Mouse (Mus musculus): ENCODE measurements at regions not wholly inside any gene's neighbourhood (a gene's known extent, or its start where the extent isn't known, plus 50 kb on each side); places are given as distances from the start of the nearest gene placed in this dataset.
A peak's percentile ranks its signal among the peaks of the same experiment; 100 is the strongest.

DNA sequence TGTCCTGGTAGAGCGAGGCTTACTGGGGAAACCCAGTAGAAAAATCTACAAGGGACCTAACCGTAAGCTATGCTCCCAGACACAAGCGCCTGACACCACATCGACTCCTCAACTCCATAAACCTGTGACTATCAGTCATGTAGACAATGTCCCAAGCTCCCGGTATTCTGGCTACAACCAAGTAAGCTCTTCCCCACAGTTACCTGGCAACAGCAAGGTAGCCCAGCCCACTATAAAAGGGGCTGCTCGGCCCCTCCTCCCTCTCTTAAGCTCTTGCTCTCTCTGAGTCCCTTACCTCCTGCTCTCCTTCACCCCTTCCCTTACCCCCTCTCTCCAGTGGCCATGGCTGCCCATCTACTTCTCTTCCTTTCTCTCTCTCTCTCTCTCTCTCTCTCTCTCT, 178.4 kb upstream of the Ercc4 start:
- no peak overlapping the region for H3K4me3 ChIP-seq (ENCODE audit: insufficient read depth, low read depth, low read length)
- WGBS, result 85% methylated on average over 6 of the region's 6 CpGs

DNA sequence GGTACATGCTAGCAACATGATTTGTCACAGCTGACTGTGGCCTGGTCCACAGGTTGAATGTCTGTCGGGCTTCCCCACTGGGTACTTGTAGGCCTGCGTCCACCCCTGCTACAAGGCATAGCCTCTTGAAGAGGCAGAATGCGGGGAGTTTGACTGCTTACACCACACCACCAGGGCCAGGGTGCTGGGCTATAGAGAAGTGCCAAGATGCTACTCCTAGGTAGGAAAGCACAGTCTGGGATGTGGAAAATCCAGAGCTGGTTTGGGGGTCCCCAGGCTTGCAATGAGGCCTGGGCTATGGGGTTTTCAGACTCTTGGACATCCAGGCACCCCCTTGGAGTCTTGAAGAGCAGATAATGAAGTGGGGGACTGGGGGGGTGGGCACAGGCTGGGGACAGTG, 176.5 kb upstream of the Ercc4 start:
- Histone ChIP-seq H3K4me3 (ENCODE audit: insufficient read depth, low read depth, low read length) (no peak overlapping the region), H3K4me1 (ENCODE audit: control insufficient read depth, insufficient read depth, low read length) (no peaks in the 10 kb centered on the region), H3K27ac (ENCODE audit: insufficient read depth, low read depth, low read length) (no peak overlapping the region), H3K27me3 (replicated peaks; ENCODE audit: control insufficient read depth, insufficient read depth, low read length) (no peaks in the 10 kb centered on the region), H3K36me3 (ENCODE audit: control insufficient read depth, insufficient read depth, low read length) (no peaks in the 10 kb centered on the region)
- DNase-seq, result no peak
- WGBS, result 96% methylated on average over 3 of the region's 3 CpGs
- TF ChIP-seq CTCF (conservative IDR thresholded peaks at IDR 0.05; ENCODE audit: insufficient read depth, insufficient read length, low read depth, low read length) (no peak), POLR2A (IDR thresholded peaks at IDR 0.05; ENCODE audit: low read depth, low read length) (no peak)

More for the DNA sequence above, 178.4 kb upstream of the Ercc4 start:
- Histone ChIP-seq H3K27ac (ENCODE audit: insufficient read depth, low read depth, low read length) (no peak overlapping the region), H3K27me3 (replicated peaks; ENCODE audit: control insufficient read depth, insufficient read depth, low read length) (no peaks in the 10 kb centered on the region), H3K36me3 (ENCODE audit: control insufficient read depth, insufficient read depth, low read length) (no peaks in the 10 kb centered on the region), H3K4me1 (ENCODE audit: control insufficient read depth, insufficient read depth, low read length) (no peaks in the 10 kb centered on the region)
- no peak for DNase-seq
- TF ChIP-seq CTCF (conservative IDR thresholded peaks at IDR 0.05; ENCODE audit: insufficient read depth, insufficient read length, low read depth, low read length), result no peak
- TF ChIP-seq POLR2A (IDR thresholded peaks at IDR 0.05; ENCODE audit: low read depth, low read length), result no peak

DNA sequence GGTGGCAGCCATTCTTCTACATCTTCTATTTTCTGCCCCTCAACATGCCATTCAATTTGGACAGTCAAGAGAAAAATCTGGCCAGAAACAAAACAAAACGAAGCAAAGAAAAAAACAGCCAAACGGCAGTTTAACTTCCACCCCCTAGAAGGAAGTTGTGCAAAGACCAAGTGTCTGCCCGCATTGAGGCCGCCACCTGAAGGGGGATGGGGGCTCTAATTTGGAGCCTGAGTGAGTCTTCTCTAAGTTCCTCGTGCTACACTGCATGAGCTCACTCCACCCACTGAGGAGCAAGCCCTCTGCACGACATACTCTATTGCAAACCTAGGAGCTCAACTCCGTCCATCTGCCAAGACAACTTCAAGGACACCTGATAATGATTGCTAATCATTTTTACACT, 174.9 kb upstream of the Ercc4 start:
- H3K4me1 ChIP-seq (ENCODE audit: control insufficient read depth, insufficient read depth, low read length), result no peaks in the 10 kb centered on the region
- DNase-seq, result no peak
- H3K4me3 ChIP-seq (ENCODE audit: insufficient read depth, low read depth, low read length), result no peak overlapping the region
- TF ChIP-seq POLR2A (IDR thresholded peaks at IDR 0.05; ENCODE audit: low read depth, low read length) (no peak), CTCF (conservative IDR thresholded peaks at IDR 0.05; ENCODE audit: insufficient read depth, insufficient read length, low read depth, low read length) (no peak)
- H3K27me3 ChIP-seq (replicated peaks; ENCODE audit: control insufficient read depth, insufficient read depth, low read length), result no peaks in the 10 kb centered on the region
- no peak overlapping the region for H3K27ac ChIP-seq (ENCODE audit: insufficient read depth, low read depth, low read length)
- H3K36me3 ChIP-seq (ENCODE audit: control insufficient read depth, insufficient read depth, low read length), result no peaks in the 10 kb centered on the region
- 71% methylated on average over 7 of the region's 7 CpGs for WGBS

DNA sequence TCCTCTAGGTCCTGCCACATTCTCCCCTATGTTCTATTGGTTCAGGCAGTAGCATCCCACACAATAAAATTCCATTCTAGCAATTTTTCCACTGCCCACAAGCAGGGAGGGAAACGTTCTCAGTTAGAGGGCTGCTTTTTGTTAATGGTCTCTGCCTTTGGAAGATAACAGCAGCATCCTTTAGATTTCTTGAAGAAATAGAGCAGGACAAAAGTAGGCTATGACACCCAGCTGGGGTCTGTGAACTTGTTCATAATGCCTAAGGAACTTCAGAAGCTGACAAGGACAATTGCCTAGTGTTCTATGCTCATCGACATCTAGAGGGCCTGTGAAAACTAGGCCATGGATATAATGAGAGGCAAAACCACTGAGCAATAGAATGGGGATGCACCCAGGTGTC, 174.2 kb upstream of the Ercc4 start:
- WGBS, result 65% methylated on average over 2 of the region's 2 CpGs
- no peak for DNase-seq
- Histone ChIP-seq H3K4me1 (ENCODE audit: control insufficient read depth, insufficient read depth, low read length) (no peaks in the 10 kb centered on the region), H3K27ac (ENCODE audit: insufficient read depth, low read depth, low read length) (no peak overlapping the region), H3K4me3 (ENCODE audit: insufficient read depth, low read depth, low read length) (no peak overlapping the region), H3K27me3 (replicated peaks; ENCODE audit: control insufficient read depth, insufficient read depth, low read length) (no peaks in the 10 kb centered on the region), H3K36me3 (ENCODE audit: control insufficient read depth, insufficient read depth, low read length) (no peaks in the 10 kb centered on the region)
- TF ChIP-seq POLR2A (IDR thresholded peaks at IDR 0.05; ENCODE audit: low read depth, low read length), result no peak
- no peak for TF ChIP-seq CTCF (conservative IDR thresholded peaks at IDR 0.05; ENCODE audit: insufficient read depth, insufficient read length, low read depth, low read length)

DNA sequence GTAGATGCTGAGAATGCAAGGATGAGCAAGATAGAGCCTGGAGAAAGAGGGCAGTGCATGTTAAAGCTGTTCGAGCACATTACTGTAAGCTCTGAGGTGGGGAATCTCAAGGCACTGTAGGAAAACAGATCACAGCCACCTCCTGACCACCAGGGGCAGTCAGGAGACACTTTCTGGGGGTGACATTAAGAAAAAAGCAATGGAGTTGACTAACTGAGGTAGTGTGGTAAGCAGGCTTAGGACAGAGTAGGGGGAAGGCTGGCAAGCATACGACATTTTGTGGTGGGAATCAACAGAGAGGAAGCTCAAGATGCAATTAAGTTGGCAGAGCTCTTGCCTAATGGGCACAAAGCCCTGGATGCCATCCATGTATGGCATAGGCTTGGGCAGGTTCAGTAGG, 172.9 kb upstream of the Ercc4 start:
- Histone ChIP-seq H3K27ac (ENCODE audit: insufficient read depth, low read depth, low read length) (no peak overlapping the region), H3K4me3 (ENCODE audit: insufficient read depth, low read depth, low read length) (no peak overlapping the region), H3K27me3 (replicated peaks; ENCODE audit: control insufficient read depth, insufficient read depth, low read length) (no peaks in the 10 kb centered on the region), H3K36me3 (ENCODE audit: control insufficient read depth, insufficient read depth, low read length) (no peaks in the 10 kb centered on the region), H3K4me1 (ENCODE audit: control insufficient read depth, insufficient read depth, low read length) (no peaks in the 10 kb centered on the region)
- no peak for DNase-seq
- TF ChIP-seq POLR2A (IDR thresholded peaks at IDR 0.05; ENCODE audit: low read depth, low read length) (no peak), CTCF (conservative IDR thresholded peaks at IDR 0.05; ENCODE audit: insufficient read depth, insufficient read length, low read depth, low read length) (no peak; the same call in 1 of the 2 replicates)
- WGBS, result 78% methylated on average over 2 of the region's 2 CpGs

DNA sequence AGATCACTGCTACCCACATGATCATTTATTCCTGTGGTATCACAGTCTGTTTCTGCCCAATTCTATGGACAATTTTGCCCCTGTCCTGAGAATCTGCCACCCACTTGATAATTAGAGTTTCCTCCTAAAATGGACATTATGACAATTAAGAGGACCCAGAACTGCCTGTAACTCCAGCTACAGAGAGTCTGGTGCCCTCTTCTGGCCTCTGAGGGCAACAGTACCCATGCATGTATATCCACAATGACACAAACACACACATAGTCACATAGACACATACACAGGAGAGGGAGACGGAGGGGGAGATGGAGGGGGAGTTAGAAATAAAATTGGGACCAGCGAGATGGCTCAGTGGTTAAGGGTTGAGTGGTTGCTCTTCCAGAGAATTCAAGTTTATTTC, 170.9 kb upstream of the Ercc4 start:
- Histone ChIP-seq H3K27ac (ENCODE audit: insufficient read depth, low read depth, low read length) (no peak overlapping the region), H3K4me1 (ENCODE audit: control insufficient read depth, insufficient read depth, low read length) (no peaks in the 10 kb centered on the region), H3K27me3 (replicated peaks; ENCODE audit: control insufficient read depth, insufficient read depth, low read length) (no peaks in the 10 kb centered on the region), H3K4me3 (ENCODE audit: insufficient read depth, low read depth, low read length) (no peak overlapping the region), H3K36me3 (ENCODE audit: control insufficient read depth, insufficient read depth, low read length) (no peaks in the 10 kb centered on the region)
- DNase-seq, result no peak
- WGBS, result 85% methylated on average over 2 of the region's 2 CpGs
- TF ChIP-seq CTCF (conservative IDR thresholded peaks at IDR 0.05; ENCODE audit: insufficient read depth, insufficient read length, low read depth, low read length) (peak; percentile 33; the same call in 1 of the 2 replicates), POLR2A (IDR thresholded peaks at IDR 0.05; ENCODE audit: low read depth, low read length) (no peak)

DNA sequence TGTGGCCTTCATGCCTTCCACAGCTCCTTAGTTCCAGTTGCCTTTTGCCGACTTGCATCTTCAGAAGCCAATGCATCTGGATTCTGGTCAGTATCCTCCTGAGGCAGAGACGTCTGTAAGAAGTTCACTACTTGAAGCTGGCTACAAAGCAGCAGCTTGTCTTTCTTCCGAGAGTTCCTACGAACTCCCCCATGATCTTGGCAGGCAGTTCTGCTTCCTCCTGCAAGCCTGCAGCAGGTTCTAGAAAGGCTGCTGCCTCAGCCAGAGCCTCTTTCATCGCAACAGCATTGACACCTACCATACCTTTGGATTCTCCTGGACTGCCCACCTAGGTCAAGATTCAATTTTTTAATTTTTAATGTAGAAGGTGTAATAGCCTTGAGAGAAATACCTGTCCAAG, 158.3 kb upstream of the Ercc4 start:
- Histone ChIP-seq H3K36me3 (ENCODE audit: control insufficient read depth, insufficient read depth, low read length) (no peaks in the 10 kb centered on the region), H3K27me3 (replicated peaks; ENCODE audit: control insufficient read depth, insufficient read depth, low read length) (no peaks in the 10 kb centered on the region), H3K27ac (ENCODE audit: insufficient read depth, low read depth, low read length) (no peak overlapping the region), H3K4me3 (ENCODE audit: insufficient read depth, low read depth, low read length) (no peak overlapping the region), H3K4me1 (ENCODE audit: control insufficient read depth, insufficient read depth, low read length) (no peaks in the 10 kb centered on the region)
- DNase-seq, result no peak
- 82% methylated on average over 5 of the region's 5 CpGs for WGBS
- TF ChIP-seq CTCF (conservative IDR thresholded peaks at IDR 0.05; ENCODE audit: insufficient read depth, insufficient read length, low read depth, low read length), result no peak
- no peak for TF ChIP-seq POLR2A (IDR thresholded peaks at IDR 0.05; ENCODE audit: low read depth, low read length)

DNA sequence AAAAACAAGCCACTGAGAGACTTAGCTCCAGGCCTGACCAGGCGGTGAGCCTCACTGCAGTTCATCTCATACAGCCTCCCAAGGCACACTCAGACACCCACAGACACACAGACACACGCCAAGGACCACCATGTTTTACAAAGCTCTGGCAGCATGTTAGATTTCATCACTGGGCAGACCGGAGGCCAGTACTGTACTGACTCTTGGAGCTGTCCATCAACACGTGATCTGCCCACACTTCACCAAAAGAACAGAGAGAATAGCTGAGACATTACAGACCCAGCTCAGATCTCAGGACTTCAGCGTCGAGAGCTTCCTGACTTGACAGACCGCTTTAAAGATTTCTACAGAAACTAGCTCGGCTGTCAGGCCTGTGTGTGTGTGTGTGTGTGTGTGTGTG, 155.5 kb upstream of the Ercc4 start:
- Histone ChIP-seq H3K4me3 (ENCODE audit: insufficient read depth, low read depth, low read length) (no peak overlapping the region), H3K27ac (ENCODE audit: insufficient read depth, low read depth, low read length) (no peak overlapping the region), H3K27me3 (replicated peaks; ENCODE audit: control insufficient read depth, insufficient read depth, low read length) (no peaks in the 10 kb centered on the region), H3K36me3 (ENCODE audit: control insufficient read depth, insufficient read depth, low read length) (no peaks in the 10 kb centered on the region), H3K4me1 (ENCODE audit: control insufficient read depth, insufficient read depth, low read length) (no peaks in the 10 kb centered on the region)
- 63% methylated on average over 8 of the region's 8 CpGs for WGBS
- no peak for DNase-seq
- TF ChIP-seq CTCF (conservative IDR thresholded peaks at IDR 0.05; ENCODE audit: insufficient read depth, insufficient read length, low read depth, low read length), result no peak
- no peak for TF ChIP-seq POLR2A (IDR thresholded peaks at IDR 0.05; ENCODE audit: low read depth, low read length)
